Mouse (Mus musculus): Measurements from ENCODE around the gene Fbxo47.

DNA sequence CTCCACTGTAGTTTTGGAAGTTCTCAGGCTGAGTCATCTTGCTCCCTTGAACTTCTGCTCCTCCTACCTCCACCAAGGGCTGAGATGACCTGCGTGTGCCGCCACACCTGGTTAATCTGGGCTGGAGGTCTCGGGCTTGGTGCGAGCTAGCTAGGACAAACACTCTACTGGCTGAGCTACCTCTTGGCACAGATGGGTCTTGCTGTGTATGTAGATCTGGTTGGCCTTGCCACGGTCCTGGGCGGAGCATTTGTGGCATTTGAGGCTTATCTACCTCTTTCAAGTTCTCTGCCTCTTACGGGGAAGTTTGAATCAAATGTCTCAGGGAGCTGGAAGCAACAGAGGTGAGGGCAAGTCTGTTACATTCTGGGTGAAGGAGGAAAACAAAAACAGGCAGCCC is 73.6 kb downstream of the Fbxo47 start:
- TF ChIP-seq CTCF (IDR thresholded peaks at IDR 0.05; ENCODE audit: borderline replicate concordance, insufficient read depth, low read depth, low read length): no peak
- TF ChIP-seq POLR2A (IDR thresholded peaks at IDR 0.05; ENCODE audit: borderline replicate concordance, insufficient read depth, low read length): no peak
